Mouse (Mus musculus) thymus, postnatal 14 days (tissue): ENCODE results near the gene Tex33.
"Not testable (repeated sequence)": the region's sequence is repeated elsewhere in the genome, so short reads cannot be mapped to it uniquely, and the experiment has no call there.

Experiments
- DNase-seq: peaks from one replicate; pipeline ENCODE4 v3.0.0; 2021

Gene Tex33

GRCm38 (mm10) chr15:78372796-78373195, 22.9 kb downstream of the Tex33 start:
- no peak for DNase-seq

- DNase-seq, result no peak
Observed at GRCm38 (mm10) chr15:78369641-78370040, 26.1 kb downstream of the Tex33 start.

GRCm38 (mm10) chr15:78368926-78369346, 26.8 kb downstream of the Tex33 start:
- peak; percentile 55 for DNase-seq

GRCm38 (mm10) chr15:78367811-78368210, 27.9 kb downstream of the Tex33 start:
- no peak for DNase-seq

- no peak for DNase-seq
Observed at GRCm38 (mm10) chr15:78366875-78367274, 28.8 kb downstream of the Tex33 start.

- DNase-seq, result no peak
Observed at GRCm38 (mm10) chr15:78365916-78366315, 29.8 kb downstream of the Tex33 start.

- DNase-seq, result no peak
Observed at GRCm38 (mm10) chr15:78355548-78355947, 40.2 kb downstream of the Tex33 start.

GRCm38 (mm10) chr15:78354958-78355357, 40.8 kb downstream of the Tex33 start:
- DNase-seq, result peak; percentile 61

- no peak for DNase-seq
Observed at GRCm38 (mm10) chr15:78351586-78352165, 44.0 kb downstream of the Tex33 start.

- no peak for DNase-seq
Observed at GRCm38 (mm10) chr15:78344567-78344966, 51.1 kb downstream of the Tex33 start.

- no peak for DNase-seq
Observed at GRCm38 (mm10) chr15:78343683-78344082, 52.0 kb downstream of the Tex33 start.

GRCm38 (mm10) chr15:78340919-78341318, 54.8 kb downstream of the Tex33 start:
- not testable (repeated sequence) for DNase-seq

- DNase-seq, result peak; percentile 47
Observed at GRCm38 (mm10) chr15:78339627-78340423, 55.9 kb downstream of the Tex33 start.

GRCm38 (mm10) chr15:78334380-78334779, 61.3 kb downstream of the Tex33 start:
- DNase-seq, result no peak

GRCm38 (mm10) chr15:78332981-78333380, 62.7 kb downstream of the Tex33 start:
- peak; percentile 38 for DNase-seq

- no peak for DNase-seq
Observed at GRCm38 (mm10) chr15:78331523-78332340, 64.0 kb downstream of the Tex33 start.

GRCm38 (mm10) chr15:78330706-78331105, 65.0 kb downstream of the Tex33 start:
- DNase-seq, result no peak

GRCm38 (mm10) chr15:78329972-78330371, 65.7 kb downstream of the Tex33 start:
- not testable (repeated sequence) for DNase-seq

GRCm38 (mm10) chr15:78328520-78329097, 67.1 kb downstream of the Tex33 start:
- no peak for DNase-seq
